Mouse (Mus musculus) forelimb bud, embryonic 11.5 days (tissue): ENCODE data around the gene BC030867.
"Not testable (repeated sequence)": the region's sequence is repeated elsewhere in the genome, so short reads cannot be mapped to it uniquely, and the experiment has no call there.

Experiments
- DNase-seq: peaks from one replicate; pipeline ENCODE4 v3.0.0-alpha.2; 2012; ENCODE audit warnings: low read depth, low spot score

Gene BC030867

DNA sequence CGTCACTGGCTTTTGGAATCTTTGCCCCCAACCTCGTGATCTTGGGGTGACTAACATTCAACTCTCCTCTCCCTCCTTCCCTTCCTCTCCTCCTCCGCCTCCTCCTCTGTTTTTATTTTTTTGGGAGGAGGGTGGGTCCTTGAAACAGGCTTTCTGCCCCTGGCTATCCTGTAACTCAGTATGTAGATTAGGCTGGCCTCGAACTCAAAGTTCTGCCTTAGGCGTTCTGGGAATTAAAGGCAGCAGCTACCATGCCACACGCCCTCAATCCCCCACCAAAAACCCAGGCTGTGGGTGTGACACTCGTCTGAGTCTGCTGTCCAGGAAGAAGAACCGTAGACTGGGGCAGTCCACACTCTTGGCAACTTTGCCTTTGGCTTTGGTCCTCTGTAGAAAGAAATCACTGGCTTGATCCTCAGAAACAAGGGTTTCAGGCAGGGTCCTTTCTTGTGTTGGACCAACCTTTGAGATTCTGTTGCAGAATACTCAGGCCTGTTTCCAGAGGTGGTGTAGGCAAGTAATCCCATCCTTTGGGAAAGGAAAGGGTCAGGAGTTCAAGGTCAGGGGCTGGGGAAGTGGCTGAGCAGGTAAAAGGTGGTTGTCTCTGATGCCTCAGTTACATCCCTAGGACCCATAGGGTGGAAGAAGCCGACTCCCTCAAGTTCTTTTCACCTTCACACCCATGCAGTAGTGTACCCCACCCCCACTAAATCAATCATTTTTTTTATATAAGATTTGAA is 839 bp downstream of the BC030867 start:
- DNase-seq, result no peak

DNA sequence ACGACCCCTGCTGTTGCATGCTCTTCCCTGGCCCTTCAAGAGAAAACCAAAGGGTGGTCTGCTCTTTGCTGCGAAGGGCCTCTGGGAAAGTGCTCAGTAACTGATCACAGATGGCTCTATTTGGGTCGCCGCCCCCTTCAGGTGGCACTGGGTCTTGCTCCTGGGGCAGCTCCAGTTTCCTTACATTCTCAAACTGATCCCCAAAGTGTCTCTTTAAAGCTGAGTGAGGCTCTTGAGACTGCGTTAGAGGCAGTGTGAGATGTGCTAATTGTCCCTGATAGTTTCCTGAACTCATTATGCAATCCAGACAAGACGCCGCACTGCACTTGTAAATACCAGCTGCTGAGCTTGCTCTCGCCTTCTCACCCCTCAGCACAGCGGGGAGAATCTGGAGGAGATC is 8.8 kb downstream of the BC030867 start:
- DNase-seq, result peak; percentile 48

DNA sequence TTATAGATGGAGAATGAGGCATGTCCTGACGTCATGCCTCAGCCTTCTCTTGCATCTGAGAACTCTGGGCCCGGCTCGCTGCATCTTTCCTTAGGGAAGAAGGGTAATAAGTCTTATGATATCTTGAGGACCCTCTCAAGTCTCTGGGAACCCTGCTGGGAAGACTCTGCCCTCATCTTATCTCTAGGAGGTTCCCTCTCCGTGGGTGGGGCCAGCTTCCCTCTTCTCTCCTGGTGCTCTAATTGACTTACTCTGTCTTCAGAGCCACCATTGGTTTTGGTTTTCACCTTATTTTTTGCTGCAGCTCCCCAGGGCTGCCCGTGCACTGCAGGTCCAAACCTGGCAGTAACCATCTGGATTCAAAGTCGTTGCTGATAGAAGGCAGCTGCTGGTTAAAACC is 9.4 kb downstream of the BC030867 start:
- no peak for DNase-seq

GRCm38 (mm10) chr11:102258521-102258920 is 9.8 kb downstream of the BC030867 start:
- no peak for DNase-seq

DNA sequence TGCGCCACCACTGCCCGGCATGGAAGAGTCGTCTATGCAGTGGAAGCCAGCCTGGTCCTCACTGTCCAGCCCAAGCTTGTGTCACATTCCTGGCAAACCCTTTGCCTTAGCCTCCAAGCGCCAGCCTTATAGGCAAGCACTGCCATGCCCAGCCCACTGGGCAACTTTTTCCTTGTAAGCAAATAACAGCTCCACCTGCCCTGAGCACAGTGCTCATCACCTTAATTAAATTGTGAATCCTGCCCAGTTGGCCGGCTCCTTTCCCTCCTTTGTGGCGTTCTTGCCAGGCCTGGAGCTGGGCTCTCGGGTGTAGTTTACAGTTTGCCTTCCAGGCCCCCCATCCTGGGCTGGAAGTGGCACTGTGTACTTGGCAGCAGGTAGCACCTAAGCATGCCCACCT is 14.5 kb downstream of the BC030867 start:
- no peak for DNase-seq

GRCm38 (mm10) chr11:102265816-102266215 is 17.1 kb downstream of the BC030867 start:
- no peak for DNase-seq

- DNase-seq, result no peak
Measured at GRCm38 (mm10) chr11:102266631-102267355, 18.1 kb downstream of the BC030867 start.

DNA sequence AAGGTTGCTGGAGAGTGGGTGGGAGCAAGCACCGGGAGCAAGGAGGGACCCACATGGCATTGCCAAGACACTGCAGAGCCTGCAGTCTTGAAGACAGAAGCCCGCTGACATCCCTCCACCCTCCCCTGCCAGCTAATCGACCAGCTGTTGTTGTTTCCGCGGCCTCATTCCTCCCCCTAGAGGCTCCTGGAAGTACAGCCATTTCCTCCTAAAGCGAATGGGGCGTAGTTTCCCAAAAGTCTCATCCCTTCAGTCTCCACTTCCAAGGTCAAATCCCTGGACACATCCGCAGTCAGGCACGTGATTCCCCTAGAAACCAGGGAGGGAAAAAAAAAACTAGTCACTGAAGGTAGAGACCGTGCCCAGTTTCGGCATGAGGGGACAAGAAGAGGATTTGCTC is 18.8 kb downstream of the BC030867 start:
- peak; percentile 65 for DNase-seq

DNA sequence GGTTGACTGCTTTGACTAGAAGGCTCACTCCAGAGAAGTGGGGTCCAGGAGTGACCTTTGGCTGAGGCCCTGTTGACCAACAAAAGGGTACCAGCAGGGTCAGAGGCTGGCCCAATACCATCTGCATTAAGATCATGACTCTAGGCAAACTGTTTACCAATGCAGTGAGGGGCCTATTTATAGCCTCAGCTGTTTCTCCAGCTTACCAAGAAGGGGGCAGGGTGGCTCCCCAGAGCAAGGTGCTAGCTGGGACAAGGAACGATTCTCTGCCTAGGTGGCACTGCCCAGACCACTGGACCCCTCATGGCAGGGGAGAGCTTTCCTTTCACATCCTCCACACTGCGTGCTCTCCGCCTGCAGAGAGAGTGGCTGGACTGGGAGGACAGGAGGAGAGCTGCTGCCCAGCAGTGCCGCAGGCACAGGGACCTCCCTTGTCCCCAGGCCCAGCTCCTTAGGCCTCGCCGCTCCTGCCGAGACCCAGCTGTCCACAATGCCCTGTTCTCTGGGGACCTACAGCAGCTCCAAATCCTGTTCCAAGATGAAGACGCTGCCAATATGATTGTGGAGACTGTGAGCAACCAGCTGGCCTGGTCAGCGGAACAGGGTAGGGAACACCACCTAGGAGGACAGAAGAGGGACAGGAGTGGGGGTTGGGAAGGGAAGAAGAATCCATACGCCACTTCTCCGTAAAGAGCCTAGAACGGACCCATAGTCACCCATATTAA is 20.0 kb downstream of the BC030867 start, which contains the start of gene Asb16:
TSS of gene Asb16 (plus strand) at position 224 of the 725 bp plus-strand sequence.
- no peak for DNase-seq

GRCm38 (mm10) chr11:102276411-102276915 is 27.8 kb downstream of the BC030867 start:
- DNase-seq, result peak; percentile 48

DNA sequence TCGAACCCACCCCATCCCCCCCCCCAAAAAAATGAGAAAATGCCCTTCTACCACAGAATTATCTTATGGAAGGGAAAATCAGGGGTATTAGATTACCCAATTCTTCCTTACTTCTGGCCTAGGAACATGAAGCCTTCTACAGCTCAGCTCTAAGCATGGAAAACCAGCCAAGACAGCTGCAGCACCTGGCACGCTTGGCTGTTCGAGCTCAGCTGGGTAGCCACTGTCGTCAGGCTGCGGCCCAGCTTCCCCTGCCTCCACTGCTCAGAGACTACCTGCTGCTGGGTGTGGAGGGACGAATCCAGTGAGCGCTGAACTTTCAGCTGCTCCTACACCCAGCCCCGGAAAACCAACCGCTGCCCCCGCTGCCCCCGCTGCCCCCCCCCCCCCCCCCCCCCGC is 29.1 kb downstream of the BC030867 start:
- DNase-seq, result no peak

DNA sequence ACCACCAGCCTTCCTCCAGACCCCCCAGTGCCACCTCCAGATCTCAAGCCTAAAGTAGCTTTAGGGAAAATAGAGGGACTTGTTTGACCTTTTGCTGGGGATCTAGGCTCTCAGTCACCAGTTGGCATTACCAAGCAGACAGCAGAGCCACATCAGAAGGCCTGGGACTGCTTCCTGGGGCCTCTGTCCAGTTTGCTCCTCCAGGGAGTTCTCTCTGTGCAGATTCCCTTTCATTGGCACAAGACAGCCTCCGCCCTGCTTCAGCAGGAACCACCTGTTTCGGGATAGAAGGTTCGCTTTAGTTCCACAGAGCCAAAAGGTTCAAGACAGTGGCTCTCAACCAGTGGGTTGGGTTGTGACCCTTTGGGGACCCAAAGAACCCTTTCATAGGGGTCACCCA is 30.9 kb downstream of the BC030867 start:
- DNase-seq, result no peak

GRCm38 (mm10) chr11:102280267-102280666 is 31.6 kb downstream of the BC030867 start:
- not testable (repeated sequence) for DNase-seq

- DNase-seq, result no peak
Measured at GRCm38 (mm10) chr11:102283922-102284321, 35.2 kb downstream of the BC030867 start.

- DNase-seq, result peak; percentile 100
Measured at GRCm38 (mm10) chr11:102284501-102285094, 35.9 kb downstream of the BC030867 start, which contains the start of gene Tmub2. Tmub2 (plus strand) TSS chr11:102284931.

GRCm38 (mm10) chr11:102285095-102285834 is 36.6 kb downstream of the BC030867 start:
- DNase-seq, result no peak

GRCm38 (mm10) chr11:102287485-102287884 is 38.8 kb downstream of the BC030867 start:
- no peak for DNase-seq

- DNase-seq, result no peak
Measured at GRCm38 (mm10) chr11:102288027-102288804, 39.5 kb downstream of the BC030867 start.

DNA sequence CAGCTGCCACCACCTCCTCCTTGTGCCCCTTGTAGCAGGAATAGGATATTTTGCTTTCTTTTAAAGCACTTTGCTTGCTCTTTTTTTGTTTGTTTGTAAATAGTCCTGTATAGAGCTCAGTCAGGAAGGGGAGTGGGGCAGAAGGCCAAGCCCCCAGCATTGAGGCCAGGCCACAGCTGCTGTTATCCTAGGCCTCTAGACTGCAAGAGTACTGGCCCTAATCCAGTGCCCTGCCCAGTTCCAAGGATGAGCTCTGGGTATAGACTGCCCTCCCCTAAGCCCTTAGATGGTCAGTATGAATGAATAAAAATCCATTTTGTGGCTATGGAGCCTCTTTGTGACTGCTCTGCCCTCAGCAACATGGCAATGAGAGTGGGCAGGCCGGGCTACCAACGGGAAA is 40.2 kb downstream of the BC030867 start:
- no peak for DNase-seq

DNA sequence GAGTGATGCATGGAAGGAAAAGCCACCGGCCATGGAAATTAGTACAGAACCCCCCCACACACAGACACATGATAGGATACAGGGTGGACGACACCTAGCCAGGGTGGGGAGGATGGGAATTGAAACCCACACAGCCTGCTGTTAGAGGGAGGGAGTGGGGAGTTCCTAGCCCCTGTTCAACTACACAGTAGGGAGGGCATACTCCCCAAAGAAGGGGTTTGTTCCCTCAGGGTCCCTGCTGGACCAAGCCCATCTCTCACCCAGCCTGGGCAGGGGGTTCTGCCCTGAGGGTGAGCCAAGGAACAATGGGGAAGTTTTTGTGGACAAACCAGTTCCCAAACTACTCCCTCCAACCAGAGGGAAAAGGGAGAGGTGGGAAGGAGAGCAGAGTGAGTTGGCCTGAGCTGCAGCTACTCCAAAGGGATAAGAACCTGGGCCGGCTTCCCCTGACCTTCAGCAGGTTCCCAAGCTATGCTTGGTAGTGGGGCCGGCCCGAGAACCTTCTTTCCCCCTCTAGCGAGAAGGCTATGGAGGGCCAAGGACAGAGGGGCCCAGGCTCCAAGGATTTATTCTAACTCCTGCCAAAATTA is 40.9 kb downstream of the BC030867 start:
- no peak for DNase-seq
